Mouse (Mus musculus) spleen, adult 2 months (tissue): Measurements from ENCODE around the gene AI661453.

Source experiments
- CTCF ChIP-seq: fragments of 200-500 bp; IDR thresholded peaks from 2 replicates; pipeline ENCODE4 v1.5.1; 2011; ENCODE audit warnings: mild to moderate bottlenecking, inconsistent platforms; ENCODE audit not compliant: insufficient read depth, insufficient read length, insufficient replicate concordance; ENCODE audit errors: extremely low read depth
- POLR2A ChIP-seq: fragments of 200-500 bp; IDR thresholded peaks from 2 replicates; pipeline ENCODE4 v1.6.1; 2011; ENCODE audit warnings: low read depth, low read length, inconsistent platforms

DNA sequence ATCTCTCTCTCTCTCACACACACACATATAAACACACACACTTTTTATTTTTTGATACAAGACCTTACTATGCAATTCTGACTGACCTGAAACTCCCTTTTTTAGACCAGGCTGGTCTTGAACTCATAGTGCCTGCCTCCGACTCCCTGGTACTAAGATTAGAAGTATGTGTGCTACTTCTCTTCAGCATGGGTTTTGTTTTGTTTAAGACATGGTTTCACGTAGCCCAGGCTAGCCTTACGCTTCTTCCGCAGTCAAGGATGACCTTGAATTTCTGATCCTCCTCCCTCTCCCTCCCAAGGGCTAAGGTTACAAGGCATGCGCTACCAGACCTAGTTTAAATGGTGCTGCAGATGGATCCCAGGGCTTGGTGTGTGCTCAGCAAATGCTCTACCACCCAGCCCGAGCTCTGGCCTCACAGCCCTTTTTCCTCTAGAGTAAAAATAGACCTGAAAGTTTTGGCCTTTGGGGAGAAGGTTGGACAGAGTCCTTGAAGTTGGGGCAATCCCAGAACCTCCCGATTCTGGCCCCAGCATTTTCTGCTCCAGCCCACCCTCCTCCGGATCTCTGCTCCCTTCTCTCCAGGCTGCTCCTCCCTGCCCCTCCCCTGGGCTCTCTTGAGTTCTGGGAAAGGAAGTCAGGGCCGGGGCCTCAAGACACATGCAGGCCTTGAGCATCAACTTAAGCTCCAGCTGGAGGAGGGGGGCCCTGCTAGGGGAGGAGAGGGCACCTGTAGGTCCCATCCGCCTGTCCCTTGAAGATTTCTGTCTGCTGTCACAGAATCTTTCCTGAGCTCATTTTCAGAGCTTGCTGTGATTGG, 76.8 kb downstream of the AI661453 start:
- TF ChIP-seq CTCF (no peak), POLR2A (no peak)
